Mouse (Mus musculus): ENCODE measurements around the gene Ctsw. TPM values are rescaled to one million over a fixed set of nuclear protein-coding genes. Genes with fewer than 3 reads are reported as not detected.
A peak's percentile ranks its signal among the peaks of the same experiment; 100 is the strongest.
"Not testable (repeated sequence)": the region's sequence is repeated elsewhere in the genome, so short reads cannot be mapped to it uniquely, and the experiment has no call there.

The Ctsw gene
- polyA plus RNA-seq, 1 experiment: 20.6 TPM

DNA sequence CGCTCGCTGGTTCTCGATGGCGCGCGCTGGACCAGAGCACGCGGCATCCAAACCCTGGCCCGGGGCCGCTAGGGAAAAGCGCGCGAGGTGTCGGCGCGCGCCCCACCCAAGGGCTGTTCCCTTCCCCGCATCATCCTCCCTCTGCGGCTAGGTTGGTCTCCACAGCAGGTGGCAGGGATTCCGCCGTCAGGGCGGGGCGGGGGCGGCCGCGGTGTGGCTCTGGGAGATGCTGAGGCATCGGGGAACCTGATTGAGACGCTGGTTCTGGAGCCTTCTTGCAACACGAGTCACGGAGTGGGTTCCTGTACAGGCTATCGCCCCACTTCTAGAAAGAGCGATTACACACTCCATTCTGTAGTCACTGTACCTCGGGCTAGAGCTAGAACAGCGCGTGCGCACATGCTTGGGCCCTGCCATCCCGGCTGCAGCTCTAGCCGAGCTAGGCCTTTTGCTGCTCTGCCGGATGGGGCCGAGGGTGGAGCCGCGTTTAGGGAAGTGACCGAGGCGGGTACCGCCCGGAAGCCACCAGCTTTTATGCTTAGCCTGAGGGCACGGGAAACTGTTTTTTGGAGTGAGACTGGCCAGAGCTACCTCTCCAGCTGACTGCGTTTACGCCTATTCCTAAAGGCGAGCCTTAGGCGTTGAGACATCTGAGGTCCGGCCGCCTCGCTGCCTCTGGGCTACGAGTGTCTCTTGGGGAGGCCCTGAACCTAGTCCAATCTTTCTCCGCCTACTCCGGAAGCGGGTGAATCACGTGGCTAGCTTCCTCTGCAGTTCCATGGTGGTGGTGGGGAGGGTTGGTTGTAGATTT is 22.8 kb upstream of the Ctsw start:
- peak overlapping the region; percentile 97 for H3K27ac ChIP-seq (ENCODE audit: control insufficient read depth, insufficient read depth, low read depth, low read length, poor library complexity)
- under 1% methylated on average over 59 of the region's 59 CpGs for WGBS
- H3K4me3 ChIP-seq (replicated peaks; ENCODE audit: control insufficient read depth, low read depth, low read length): peak overlapping the region; percentile 91
- peaks cover 2% of the 10 kb centered on the region; the same call in 1 of the 2 replicates for H3K4me1 ChIP-seq (ENCODE audit: control insufficient read depth, insufficient read depth, low read length)
- TF ChIP-seq POLR2A (IDR thresholded peaks at IDR 0.05; ENCODE audit: borderline replicate concordance, control insufficient read depth, low read depth, low read length) (peak; percentile 79; the same call in 1 of the 2 replicates), CTCF (IDR thresholded peaks at IDR 0.05; ENCODE audit: control insufficient read depth, insufficient read depth, low read length) (no peak)

DNA sequence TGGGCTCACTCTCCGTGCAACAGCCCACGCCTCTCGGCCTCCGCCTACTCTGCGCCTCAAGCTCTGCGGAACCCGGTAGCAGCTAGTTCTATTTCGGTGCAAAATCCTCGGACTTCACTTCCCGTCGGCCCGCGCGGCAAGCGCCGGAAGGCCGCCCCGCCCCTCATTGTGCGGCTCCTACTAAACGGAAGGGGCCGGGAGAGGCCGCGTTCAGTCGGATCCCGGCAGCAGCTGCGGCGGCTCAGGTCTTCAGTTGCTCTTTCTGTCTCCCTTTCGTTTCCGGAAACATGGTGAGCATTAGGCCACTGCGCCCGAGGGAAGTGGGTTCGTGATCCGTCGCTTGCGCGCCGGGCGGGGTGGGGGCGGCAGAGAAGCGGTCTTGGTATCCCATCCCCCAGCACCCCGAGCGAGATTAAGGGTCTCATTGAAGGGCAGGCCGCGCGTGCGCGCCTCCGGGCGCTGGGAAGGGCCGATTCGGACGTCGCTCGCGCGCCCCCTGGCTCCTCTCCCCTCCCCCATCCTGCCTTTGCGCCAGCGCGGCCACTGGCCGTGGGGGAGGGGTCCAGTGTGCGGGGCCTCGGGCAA is 22.1 kb upstream of the Ctsw start, which contains the start of gene Cfl1:
Gene Cfl1 (plus strand): TSS at position 143 of the 585 bp plus-strand sequence.
- WGBS: under 1% methylated on average over 62 of the region's 62 CpGs
- Histone ChIP-seq H3K4me1 (ENCODE audit: control insufficient read depth, insufficient read depth, low read length) (peaks cover 2% of the 10 kb centered on the region; the same call in 1 of the 2 replicates), H3K27ac (ENCODE audit: control insufficient read depth, insufficient read depth, low read depth, low read length, poor library complexity) (peak within 1 kb of the TSS; percentile 97), H3K4me3 (replicated peaks; ENCODE audit: control insufficient read depth, low read depth, low read length) (peak within 1 kb of the TSS; percentile 91)
- TF ChIP-seq POLR2A (IDR thresholded peaks at IDR 0.05; ENCODE audit: borderline replicate concordance, control insufficient read depth, low read depth, low read length): peak; percentile 89; the same call in 1 of the 2 replicates
- TF ChIP-seq CTCF (IDR thresholded peaks at IDR 0.05; ENCODE audit: control insufficient read depth, insufficient read depth, low read length): no peak

- H3K4me1 ChIP-seq (ENCODE audit: control insufficient read depth, insufficient read depth, low read length); H3K4me3 ChIP-seq (replicated peaks; ENCODE audit: control insufficient read depth, low read depth, low read length): not testable (repeated sequence)
- peak overlapping the region; percentile 94 for H3K27ac ChIP-seq (ENCODE audit: control insufficient read depth, insufficient read depth, low read depth, low read length, poor library complexity)
- 14% methylated on average over 10 of the region's 10 CpGs for WGBS
These were observed 21.4 kb upstream of the Ctsw start for GRCm38 (mm10) chr19:5489721-5490120.

- under 1% methylated on average over 26 of the region's 26 CpGs for WGBS
- H3K27ac ChIP-seq (ENCODE audit: control insufficient read depth, insufficient read depth, low read depth, low read length, poor library complexity): peak overlapping the region; percentile 94
- TF ChIP-seq POLR2A (IDR thresholded peaks at IDR 0.05; ENCODE audit: borderline replicate concordance, control insufficient read depth, low read depth, low read length): peak; percentile 75
- TF ChIP-seq CTCF (IDR thresholded peaks at IDR 0.05; ENCODE audit: control insufficient read depth, insufficient read depth, low read length): peak; percentile 16; the same call in 1 of the 2 replicates
- H3K4me3 ChIP-seq (replicated peaks; ENCODE audit: control insufficient read depth, low read depth, low read length): peak overlapping the region; percentile 68
- peaks cover 2% of the 10 kb centered on the region; the same call in 1 of the 2 replicates for H3K4me1 ChIP-seq (ENCODE audit: control insufficient read depth, insufficient read depth, low read length)
These were observed 20.7 kb upstream of the Ctsw start for GRCm38 (mm10) chr19:5488878-5489571.

- Histone ChIP-seq H3K4me3 (replicated peaks; ENCODE audit: control insufficient read depth, low read depth, low read length) (peak within 1 kb of the TSS; percentile 94), H3K27ac (ENCODE audit: control insufficient read depth, insufficient read depth, low read depth, low read length, poor library complexity) (peak within 1 kb of the TSS; percentile 94), H3K4me1 (ENCODE audit: control insufficient read depth, insufficient read depth, low read length) (peaks cover 2% of the 10 kb centered on the region; the same call in 1 of the 2 replicates)
- peak; percentile 78 for TF ChIP-seq POLR2A (IDR thresholded peaks at IDR 0.05; ENCODE audit: borderline replicate concordance, control insufficient read depth, low read depth, low read length)
- peak; percentile 86 for TF ChIP-seq CTCF (IDR thresholded peaks at IDR 0.05; ENCODE audit: control insufficient read depth, insufficient read depth, low read length)
- WGBS: under 1% methylated on average over 39 of the region's 39 CpGs
These were observed 19.7 kb upstream of the Ctsw start, which contains the start of gene Mus81 for GRCm38 (mm10) chr19:5487768-5488550. Gene Mus81, minus strand, starts transcription at chr19:5488402.

DNA sequence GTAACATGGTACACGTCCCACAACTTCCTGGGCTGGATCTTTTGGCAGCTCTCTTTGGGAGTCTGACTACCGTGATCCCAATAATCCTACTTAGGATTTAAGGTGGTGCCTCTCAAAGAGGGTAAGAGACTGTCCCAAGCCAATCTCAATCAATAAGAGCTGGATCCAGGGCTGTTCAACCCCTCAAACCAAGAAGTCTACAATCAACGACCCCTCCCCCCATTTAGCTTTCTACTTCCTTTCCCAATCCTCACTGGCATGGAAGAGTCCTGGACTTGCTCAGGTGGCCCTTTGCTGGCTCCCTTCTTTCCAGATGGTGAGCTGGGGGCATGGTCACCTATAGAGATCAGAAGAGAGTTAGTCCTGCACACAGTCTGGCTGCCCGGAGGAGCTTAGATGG is 18.5 kb upstream of the Ctsw start:
- 74% methylated on average over 4 of the region's 4 CpGs for WGBS
- H3K4me1 ChIP-seq (ENCODE audit: control insufficient read depth, insufficient read depth, low read length): peaks cover 2% of the 10 kb centered on the region; the same call in 1 of the 2 replicates
- no peak overlapping the region for H3K27ac ChIP-seq (ENCODE audit: control insufficient read depth, insufficient read depth, low read depth, low read length, poor library complexity)
- TF ChIP-seq POLR2A (IDR thresholded peaks at IDR 0.05; ENCODE audit: borderline replicate concordance, control insufficient read depth, low read depth, low read length) (no peak), CTCF (IDR thresholded peaks at IDR 0.05; ENCODE audit: control insufficient read depth, insufficient read depth, low read length) (no peak)
- no peak overlapping the region for H3K4me3 ChIP-seq (replicated peaks; ENCODE audit: control insufficient read depth, low read depth, low read length)

DNA sequence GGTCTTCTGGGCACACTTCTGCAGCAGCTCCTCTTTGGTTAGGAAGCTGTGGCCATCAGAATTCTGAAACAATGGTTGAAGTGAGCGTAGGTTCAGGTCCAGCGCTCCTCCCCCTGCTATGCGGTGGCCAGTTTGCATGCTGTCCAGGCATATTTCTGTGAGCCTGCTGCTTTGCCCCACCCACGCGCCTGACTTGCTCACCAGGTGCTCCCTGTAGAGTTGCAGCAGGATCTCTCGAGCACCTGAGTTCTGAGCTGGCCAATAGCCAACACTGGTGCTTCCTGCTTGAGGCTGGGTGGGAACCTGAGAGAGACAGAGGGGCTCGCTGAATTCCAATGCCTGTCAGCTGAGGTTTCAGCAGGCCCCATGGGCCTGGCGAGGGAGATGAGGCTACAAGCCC is 18.0 kb upstream of the Ctsw start:
- 82% methylated on average over 8 of the region's 8 CpGs for WGBS
- Histone ChIP-seq H3K27ac (ENCODE audit: control insufficient read depth, insufficient read depth, low read depth, low read length, poor library complexity) (no peak overlapping the region), H3K4me3 (replicated peaks; ENCODE audit: control insufficient read depth, low read depth, low read length) (no peak overlapping the region), H3K4me1 (ENCODE audit: control insufficient read depth, insufficient read depth, low read length) (peaks cover 2% of the 10 kb centered on the region; the same call in 1 of the 2 replicates)
- TF ChIP-seq CTCF (IDR thresholded peaks at IDR 0.05; ENCODE audit: control insufficient read depth, insufficient read depth, low read length) (no peak), POLR2A (IDR thresholded peaks at IDR 0.05; ENCODE audit: borderline replicate concordance, control insufficient read depth, low read depth, low read length) (no peak)

All from bone marrow, adult 2 months (tissue).